Mouse (Mus musculus) stomach, embryonic 14.5 days (tissue): ENCODE measurements around the gene Gja4. TPM values are rescaled to one million over a fixed set of nuclear protein-coding genes. Genes with fewer than 3 reads are reported as not detected.

Experiments
- ATAC-seq: fragments of 200-750 bp; cut with Nextera tagmentation; 2 replicates; pipeline ENCODE4 v1.8.0; 2017; ENCODE audit warnings: low read depth, moderate TSS enrichment; ENCODE audit not compliant: insufficient number of reproducible peaks, insufficient read depth, low FRiP score
- H3K27ac ChIP-seq: fragments of 300-500 bp; sonication (generic); 2 replicates; pipeline ENCODE4 v1.5.1; 2014; ENCODE audit warnings: mild to moderate bottlenecking, low read length, moderate library complexity, mixed read lengths
- H3K27me3 ChIP-seq: fragments of 300-500 bp; sonication (generic); 2 replicates; pipeline ENCODE4 v1.6.1; 2014; ENCODE audit warnings: low read length, control low read depth, mixed read lengths; ENCODE audit not compliant: control insufficient read depth, insufficient read depth
- H3K36me3 ChIP-seq: fragments of 300-500 bp; sonication (generic); 2 replicates; pipeline ENCODE4 v1.6.1; 2014; ENCODE audit warnings: mild to moderate bottlenecking, control low read depth, low read length, moderate library complexity, mixed read lengths; ENCODE audit not compliant: control insufficient read depth, insufficient read depth
- H3K4me1 ChIP-seq: fragments of 300-500 bp; sonication (generic); 2 replicates; pipeline ENCODE4 v1.6.1; 2014; ENCODE audit warnings: low read length, control low read depth, mixed read lengths; ENCODE audit not compliant: control insufficient read depth, insufficient read depth
- H3K4me2 ChIP-seq: fragments of 300-500 bp; sonication (generic); replicated peaks from 2 replicates; pipeline ENCODE4 v1.6.1; 2014; ENCODE audit warnings: low read depth, low read length, control low read depth
- H3K4me3 ChIP-seq: fragments of 300-500 bp; sonication (generic); 2 replicates; pipeline ENCODE4 v1.5.1; 2014; ENCODE audit warnings: low read depth, low read length, control low read depth
- H3K9ac ChIP-seq: fragments of 300-500 bp; sonication (generic); replicated peaks from 2 replicates; pipeline ENCODE4 v1.6.1; 2014; ENCODE audit warnings: low read depth, mild to moderate bottlenecking, control low read depth, low read length, moderate library complexity, mixed read lengths
- H3K9me3 ChIP-seq: fragments of 300-500 bp; sonication (generic); 2 replicates; pipeline ENCODE4 v1.6.1; 2016; ENCODE audit warnings: low read depth, low read length, control low read depth; ENCODE audit not compliant: control insufficient read depth
- WGBS: fragments of 180-500 bp; shearing (Covaris S2); extraction: QIAGEN DNeasy Blood & Tissue Kit; methylation state at CpG from one replicate; pipeline ENCODE4 v1.1.7; 2014; 5-methylcytosine and 5-hydroxymethylcytosine counted together
- polyA plus RNA-seq: library from polyadenylated mRNA; unstranded; fragments of >200 nt; fragmentation: Nextera tagmentation; extraction: Ambion mirVana; gene quantifications from 2 replicates; pipeline ENCODE4 v1.2.1, GENCODE M21; 2014

The Gja4 gene
- polyA plus RNA-seq, 1 experiment from 2014 or later = 20.7 TPM

DNA sequence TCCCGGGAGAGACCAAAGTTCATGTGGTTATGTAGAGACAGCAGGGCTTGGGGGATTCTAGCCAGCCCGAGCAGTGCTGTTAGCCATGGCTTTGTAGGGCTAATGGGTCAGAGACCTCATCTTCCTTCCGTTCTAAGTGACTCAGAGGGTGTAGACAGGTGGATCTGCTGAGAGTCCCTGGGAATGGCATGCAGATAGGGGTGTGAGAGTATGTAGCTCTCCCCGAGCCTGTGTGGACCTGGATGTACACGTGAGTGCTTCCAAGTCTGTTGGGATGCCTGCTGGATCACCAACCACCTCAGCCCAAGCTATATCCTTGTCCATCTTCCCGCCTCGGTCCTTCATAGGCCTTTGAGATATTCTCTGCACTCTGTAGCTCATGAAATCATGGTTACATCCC is 14.5 kb upstream of the Gja4 start:
- H3K27me3 ChIP-seq = peaks cover 34% of the 10 kb centered on the region
- H3K27ac ChIP-seq = no peak overlapping the region
- peaks cover 8% of the 10 kb centered on the region; the same call in 1 of the 2 replicates for H3K4me1 ChIP-seq
- no peaks in the 10 kb centered on the region for H3K9me3 ChIP-seq
- no peak overlapping the region for H3K4me3 ChIP-seq
- ATAC-seq = no peak
- no peaks in the 10 kb centered on the region for H3K36me3 ChIP-seq
- no peak overlapping the region for H3K9ac ChIP-seq
- 64% methylated on average over 7 of the region's 7 CpGs for WGBS
- H3K4me2 ChIP-seq = no peak overlapping the region

GRCm38 (mm10) chr4:127327749-127328148 is 13.9 kb upstream of the Gja4 start:
- H3K9ac ChIP-seq = no peak overlapping the region
- no peak overlapping the region for H3K4me3 ChIP-seq
- H3K4me2 ChIP-seq = no peak overlapping the region
- WGBS = 77% methylated on average over 6 of the region's 6 CpGs
- ATAC-seq = no peak
- H3K4me1 ChIP-seq = peaks cover 8% of the 10 kb centered on the region; the same call in 1 of the 2 replicates
- H3K36me3 ChIP-seq = no peaks in the 10 kb centered on the region
- H3K27ac ChIP-seq = no peak overlapping the region
- H3K27me3 ChIP-seq = peaks cover 31% of the 10 kb centered on the region
- H3K9me3 ChIP-seq = no peaks in the 10 kb centered on the region

DNA sequence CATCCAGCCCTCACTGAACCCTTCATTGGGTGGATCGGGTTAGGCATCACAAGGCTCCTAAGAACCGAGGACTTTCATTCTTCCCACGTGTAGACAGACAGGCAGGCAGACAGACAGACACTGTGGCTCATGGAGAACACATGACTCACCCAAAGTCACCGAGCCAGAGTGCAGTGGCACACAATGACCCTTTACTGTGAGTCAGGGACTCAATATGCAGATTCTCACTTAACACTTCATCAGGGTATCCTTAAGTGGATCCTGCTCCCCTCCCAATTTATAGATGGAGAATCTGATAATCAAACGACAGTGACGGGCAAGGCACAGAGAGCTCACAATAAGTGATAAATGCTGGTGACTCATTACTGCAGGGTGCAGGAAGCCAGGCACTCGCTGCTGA is 13.4 kb upstream of the Gja4 start:
- Histone ChIP-seq H3K9me3 (no peaks in the 10 kb centered on the region), H3K4me3 (no peak overlapping the region), H3K36me3 (no peaks in the 10 kb centered on the region), H3K9ac (no peak overlapping the region), H3K27me3 (peaks cover 30% of the 10 kb centered on the region), H3K27ac (no peak overlapping the region), H3K4me2 (no peak overlapping the region), H3K4me1 (peaks cover 8% of the 10 kb centered on the region; the same call in 1 of the 2 replicates)
- ATAC-seq = no peak
- 50% methylated on average over 7 of the region's 7 CpGs for WGBS

DNA sequence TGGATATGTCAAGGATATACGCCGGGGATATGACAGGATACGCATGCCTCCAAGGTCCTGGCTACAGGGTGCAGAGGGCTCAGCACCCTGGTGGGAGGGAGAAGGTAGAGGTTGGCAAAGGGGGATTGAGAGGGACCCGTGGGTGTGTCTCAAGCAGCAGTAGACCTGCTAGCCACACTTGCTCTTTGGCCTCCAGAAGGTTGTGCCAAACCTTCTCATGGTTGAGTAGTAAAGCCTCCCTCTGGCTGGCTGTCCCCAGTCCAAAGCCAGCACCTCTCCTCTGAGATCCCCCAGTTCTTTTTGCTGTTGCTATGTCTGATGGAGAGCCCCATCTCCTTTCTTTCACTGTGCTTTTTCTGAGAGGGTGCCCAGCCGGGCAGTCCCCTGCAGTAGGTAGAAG is 11.4 kb upstream of the Gja4 start:
- Histone ChIP-seq H3K9ac (no peak overlapping the region), H3K27me3 (peaks cover 21% of the 10 kb centered on the region), H3K9me3 (no peaks in the 10 kb centered on the region), H3K36me3 (no peaks in the 10 kb centered on the region), H3K27ac (no peak overlapping the region), H3K4me3 (no peak overlapping the region), H3K4me2 (no peak overlapping the region), H3K4me1 (peaks cover 1% of the 10 kb centered on the region; the same call in 1 of the 2 replicates)
- ATAC-seq = no peak
- WGBS = 80% methylated on average over 5 of the region's 5 CpGs

DNA sequence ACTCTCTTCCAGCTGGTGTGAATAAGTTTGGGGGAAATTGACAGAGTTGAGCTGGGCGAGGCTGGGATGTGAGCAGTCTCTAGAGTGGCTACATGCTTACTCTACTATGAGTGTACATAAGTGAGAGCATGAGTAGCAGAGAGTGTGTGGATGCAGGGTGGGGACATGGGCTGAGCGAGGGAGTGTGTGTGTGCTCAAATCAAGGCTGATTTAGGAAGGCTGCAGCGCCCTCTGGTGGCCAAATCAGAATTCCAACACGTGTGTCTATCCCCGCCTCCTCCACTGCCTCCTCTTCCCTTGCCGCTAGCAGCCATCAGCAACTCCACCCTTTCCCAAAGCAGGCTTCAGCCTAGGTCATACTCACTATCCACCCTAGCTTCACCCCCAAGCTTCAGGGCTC is 10.9 kb upstream of the Gja4 start:
- Histone ChIP-seq H3K4me2 (no peak overlapping the region), H3K4me3 (no peak overlapping the region), H3K27ac (no peak overlapping the region), H3K9ac (no peak overlapping the region), H3K9me3 (no peaks in the 10 kb centered on the region), H3K27me3 (peaks cover 16% of the 10 kb centered on the region), H3K4me1 (no peaks in the 10 kb centered on the region), H3K36me3 (no peaks in the 10 kb centered on the region)
- ATAC-seq = peak; percentile 80
- WGBS = 5% methylated on average over 6 of the region's 6 CpGs

DNA sequence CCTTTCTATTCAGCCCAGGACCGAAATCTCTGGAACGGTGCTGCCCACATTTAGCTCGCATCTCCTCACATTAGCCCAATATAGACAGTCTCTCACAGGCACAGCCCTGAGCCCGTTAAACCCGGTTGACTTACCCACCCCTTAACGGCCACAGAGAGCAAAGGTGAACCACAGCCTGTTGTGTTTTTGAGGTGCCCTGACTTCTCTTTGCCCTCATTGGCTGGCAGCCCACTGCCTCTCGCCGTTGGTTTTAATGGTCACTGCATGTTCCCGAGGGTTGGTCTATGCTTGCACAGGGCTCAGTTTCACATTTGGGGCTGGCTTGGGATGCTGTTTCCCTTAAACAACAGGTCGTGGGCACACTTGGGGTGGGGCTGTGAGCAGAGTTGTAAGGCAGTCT is 10.5 kb upstream of the Gja4 start:
- H3K27me3 ChIP-seq = peaks cover 13% of the 10 kb centered on the region
- ATAC-seq = no peak

DNA sequence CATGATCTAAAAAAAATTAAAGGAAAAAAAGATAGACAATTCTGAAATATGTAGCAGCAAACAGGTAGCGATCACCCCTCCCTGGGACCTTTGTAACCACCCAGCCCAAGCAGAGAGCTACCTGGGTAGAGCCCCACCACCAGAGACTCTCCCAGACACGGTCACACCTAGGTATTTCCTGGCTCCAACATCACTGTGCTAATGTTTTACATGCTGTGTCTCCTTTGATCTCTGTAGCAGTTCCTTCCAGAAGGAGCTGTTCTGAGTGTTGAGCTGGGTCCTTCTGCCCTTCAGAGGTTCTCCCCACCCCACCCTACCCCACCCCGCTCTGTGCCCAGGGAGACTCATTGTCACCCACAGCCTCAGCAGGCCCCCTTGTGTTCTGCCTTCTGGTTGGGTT is 9.8 kb upstream of the Gja4 start:
- Histone ChIP-seq H3K4me1 (no peaks in the 10 kb centered on the region), H3K27me3 (peaks cover 8% of the 10 kb centered on the region), H3K4me2 (no peak overlapping the region), H3K27ac (no peak overlapping the region), H3K9me3 (no peaks in the 10 kb centered on the region), H3K36me3 (no peaks in the 10 kb centered on the region), H3K4me3 (no peak overlapping the region), H3K9ac (no peak overlapping the region)
- no peak for ATAC-seq
- 67% methylated on average over 3 of the region's 3 CpGs for WGBS

More for the DNA sequence above, 10.5 kb upstream of the Gja4 start:
- Histone ChIP-seq H3K4me3 (no peak overlapping the region), H3K4me2 (no peak overlapping the region), H3K4me1 (no peaks in the 10 kb centered on the region), H3K9ac (no peak overlapping the region), H3K36me3 (no peaks in the 10 kb centered on the region), H3K9me3 (no peaks in the 10 kb centered on the region), H3K27ac (no peak overlapping the region)
- 76% methylated on average over 10 of the region's 10 CpGs for WGBS

DNA sequence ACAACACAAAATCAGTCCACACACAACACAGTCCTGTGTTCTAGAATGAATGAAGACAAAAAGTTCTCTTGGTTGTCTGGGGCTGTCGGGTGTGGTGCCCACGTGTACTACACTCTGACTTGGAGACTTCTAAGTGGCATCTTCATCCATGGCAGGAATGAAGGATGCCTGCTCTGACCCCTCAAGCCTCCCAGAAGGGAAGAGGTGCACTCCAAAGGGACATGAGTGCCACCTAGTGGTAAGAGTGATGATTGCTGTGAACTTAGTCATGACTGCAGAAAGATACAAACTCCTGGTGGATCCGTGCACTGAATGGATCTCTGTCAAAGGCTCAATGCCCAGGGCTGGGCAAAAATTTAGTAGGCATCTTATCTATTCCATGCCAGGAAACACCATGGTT is 5.8 kb upstream of the Gja4 start:
- H3K4me3 ChIP-seq = no peak overlapping the region

DNA sequence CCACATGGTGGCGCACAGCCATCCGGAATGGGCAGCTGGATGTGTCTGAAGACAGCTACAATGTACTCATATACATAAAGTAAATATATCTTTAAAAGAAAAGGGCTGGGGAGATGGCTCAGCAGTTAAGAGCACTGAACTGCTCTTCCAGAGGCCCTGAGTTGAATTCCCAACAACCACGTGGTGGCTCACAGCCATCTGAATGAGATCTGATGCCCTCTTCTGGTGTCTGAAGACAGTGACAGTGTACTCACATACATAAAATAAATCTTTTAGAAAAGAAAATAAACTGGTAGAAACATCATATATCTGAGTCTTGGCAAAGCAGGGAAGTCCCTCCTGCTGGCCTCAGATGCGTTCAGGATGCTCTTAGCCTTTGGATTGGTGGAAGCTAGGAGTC is 3.3 kb upstream of the Gja4 start:
- no peak for ATAC-seq
- H3K4me3 ChIP-seq = no peak overlapping the region
- H3K27me3 ChIP-seq = 0 out of 2 replicates have a peak, but pooled peaks cover 5% of the 10 kb centered on the region
- H3K9ac ChIP-seq = no peak overlapping the region
- H3K4me1 ChIP-seq = 0 out of 2 replicates have a peak, but pooled peaks cover 5% of the 10 kb centered on the region
- no peak overlapping the region for H3K27ac ChIP-seq
- H3K36me3 ChIP-seq = no peaks in the 10 kb centered on the region
- no peak overlapping the region for H3K4me2 ChIP-seq
- H3K9me3 ChIP-seq = no peaks in the 10 kb centered on the region
- 57% methylated on average over 4 of the region's 4 CpGs for whole genome bisulfite sequencing

More for the DNA sequence above, 5.8 kb upstream of the Gja4 start:
- peak; percentile 34; the same call in 1 of the 2 replicates for ATAC-seq
- WGBS = 5% methylated on average over 3 of the region's 3 CpGs
- Histone ChIP-seq H3K27ac (no peak overlapping the region), H3K4me1 (no peaks in the 10 kb centered on the region), H3K9me3 (no peaks in the 10 kb centered on the region), H3K4me2 (no peak overlapping the region), H3K9ac (no peak overlapping the region), H3K27me3 (no peaks in the 10 kb centered on the region), H3K36me3 (no peaks in the 10 kb centered on the region)
